Mouse (Mus musculus) brain, adult 2 months (tissue): ENCODE results near the gene Purb.
"Not testable (repeated sequence)": the region's sequence is repeated elsewhere in the genome, so short reads cannot be mapped to it uniquely, and the experiment has no call there.

Source experiments
- DNase-seq: peaks from one replicate; pipeline ENCODE4 v3.0.0; 2011; ENCODE audit warnings: low read depth, low spot score

Purb gene

DNA sequence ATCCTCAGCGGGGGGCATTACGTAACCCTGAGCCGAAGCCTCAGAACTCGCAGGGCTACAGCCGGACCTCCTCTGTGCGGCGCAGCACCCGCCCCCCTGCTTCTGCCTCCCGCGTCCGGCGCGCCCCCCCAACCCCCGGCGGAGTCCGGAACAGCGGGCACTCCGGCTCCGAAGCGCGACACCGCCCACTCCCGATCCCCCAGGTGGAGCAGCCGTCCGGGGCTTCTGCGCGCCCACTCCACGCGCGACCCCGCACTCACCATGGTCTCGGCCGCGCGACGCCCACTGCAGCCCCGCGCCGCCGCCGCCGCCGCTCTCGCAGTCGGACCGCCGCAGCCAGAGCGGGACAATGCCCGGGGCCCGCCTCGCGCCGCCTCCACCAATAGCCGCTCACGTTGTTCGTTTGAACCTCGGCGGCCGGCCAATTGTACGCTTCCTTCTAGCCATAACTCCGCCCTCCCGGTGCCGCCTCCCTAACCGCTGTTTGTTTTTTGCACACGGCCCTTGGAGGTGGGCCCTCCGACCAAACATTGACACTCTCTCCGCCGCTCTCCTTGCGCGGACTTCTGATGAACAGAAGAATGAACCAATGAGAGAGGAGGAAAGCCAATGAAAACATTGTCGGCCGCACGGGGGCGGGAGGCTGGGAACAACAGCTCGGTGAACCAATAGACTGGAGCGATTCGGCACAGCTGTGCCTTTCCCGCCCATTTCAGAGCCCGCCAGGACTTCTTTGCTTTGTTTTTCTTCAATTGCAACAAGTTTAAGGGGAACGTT lies 31.5 kb downstream of the Purb start, which contains the start of gene H2afv:
Gene H2afv (minus strand): TSS at position 367 of the 777 bp plus-strand sequence.
- DNase-seq: peak; percentile 100

DNA sequence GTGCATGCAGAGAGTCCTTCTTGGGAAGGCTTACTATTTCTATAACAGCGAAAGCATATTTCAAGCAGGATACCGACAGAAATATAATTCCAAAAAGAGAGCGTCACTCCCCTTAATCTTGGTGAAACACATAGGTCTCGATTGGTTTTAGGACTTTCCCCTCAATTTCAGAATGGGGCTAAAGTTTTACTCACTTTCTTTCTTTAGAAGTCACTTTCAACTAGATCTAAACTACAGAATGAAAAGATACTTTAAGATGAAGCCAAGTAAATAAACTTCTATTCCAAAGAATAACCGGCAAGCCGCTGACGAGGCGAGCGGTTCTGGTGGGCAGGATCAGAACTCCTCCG lies 32.0 kb downstream of the Purb start:
- DNase-seq: no peak

DNA sequence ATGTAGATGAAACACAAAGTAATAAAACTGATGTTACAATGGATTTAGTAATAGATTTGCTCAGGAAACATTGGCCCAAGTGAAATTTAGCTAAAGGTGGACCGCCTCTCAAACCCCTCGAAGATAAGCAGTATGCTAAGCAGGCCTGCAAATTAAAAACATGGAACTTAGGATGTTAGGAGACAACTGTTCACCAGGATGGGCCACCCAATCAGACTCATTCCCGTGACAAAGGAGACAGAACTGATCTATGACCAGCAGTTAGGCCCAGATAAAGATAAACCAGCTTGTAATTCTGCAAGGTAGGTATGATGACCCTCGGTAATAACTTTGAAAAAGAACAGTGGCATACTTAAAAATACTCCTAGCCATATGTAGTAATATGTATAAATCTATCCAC lies 32.6 kb downstream of the Purb start:
- no peak for DNase-seq

DNA sequence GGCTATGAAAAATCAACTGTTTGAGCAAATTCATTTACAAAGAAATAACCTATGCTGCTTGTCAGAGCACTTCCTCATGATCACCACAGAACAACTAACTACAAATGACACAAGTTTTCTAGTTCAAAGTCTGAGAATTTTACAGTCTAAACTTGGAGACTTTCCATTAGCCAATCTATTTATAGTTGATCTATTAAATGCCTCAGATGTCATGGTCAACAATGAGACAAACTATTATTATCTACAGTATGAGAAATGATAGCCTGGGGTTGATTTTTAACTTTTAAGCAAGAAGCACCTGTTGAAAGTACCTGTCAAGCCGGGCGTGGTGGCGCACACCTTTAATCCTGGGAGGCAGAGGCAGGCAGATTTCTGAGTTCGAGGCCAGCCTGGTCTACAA lies 33.2 kb downstream of the Purb start:
- DNase-seq: no peak

DNA sequence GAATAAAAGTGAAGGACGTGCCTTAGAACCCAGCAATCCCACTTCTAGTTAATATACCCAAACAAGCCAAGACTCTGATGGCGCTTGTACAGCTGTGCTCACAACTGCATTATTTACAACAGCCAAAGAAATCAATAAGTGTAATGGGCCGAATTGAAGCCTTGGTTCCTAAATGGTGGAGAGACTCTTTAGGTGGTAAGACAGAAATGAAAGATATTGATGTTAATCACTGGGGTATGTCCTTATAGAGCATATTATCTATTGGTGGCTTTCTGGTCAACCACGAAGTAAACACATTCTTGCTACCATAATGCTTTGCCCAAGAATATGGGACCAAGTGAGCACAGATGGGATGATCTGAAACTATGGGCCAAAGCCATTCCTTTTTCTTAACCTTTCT lies 35.5 kb downstream of the Purb start:
- no peak for DNase-seq

DNA sequence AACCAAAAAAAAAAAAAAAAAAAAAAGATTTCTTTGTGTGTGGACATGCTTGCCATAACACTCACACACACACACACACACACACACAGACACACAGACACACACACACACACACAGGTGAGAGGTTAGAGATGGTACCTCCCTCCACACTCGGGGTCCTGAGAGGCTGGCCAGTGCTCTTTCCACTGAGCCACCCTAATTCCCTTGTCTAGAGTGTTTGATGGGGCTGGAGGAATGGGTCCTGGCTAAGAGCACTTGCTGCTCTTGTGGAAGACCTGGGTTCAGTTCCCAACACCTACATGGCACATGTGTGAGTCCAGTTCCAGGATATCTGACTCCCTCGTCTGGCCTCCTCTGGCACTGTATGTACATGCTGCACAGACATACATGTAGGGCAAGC lies 38.0 kb downstream of the Purb start:
- DNase-seq: no peak

DNA sequence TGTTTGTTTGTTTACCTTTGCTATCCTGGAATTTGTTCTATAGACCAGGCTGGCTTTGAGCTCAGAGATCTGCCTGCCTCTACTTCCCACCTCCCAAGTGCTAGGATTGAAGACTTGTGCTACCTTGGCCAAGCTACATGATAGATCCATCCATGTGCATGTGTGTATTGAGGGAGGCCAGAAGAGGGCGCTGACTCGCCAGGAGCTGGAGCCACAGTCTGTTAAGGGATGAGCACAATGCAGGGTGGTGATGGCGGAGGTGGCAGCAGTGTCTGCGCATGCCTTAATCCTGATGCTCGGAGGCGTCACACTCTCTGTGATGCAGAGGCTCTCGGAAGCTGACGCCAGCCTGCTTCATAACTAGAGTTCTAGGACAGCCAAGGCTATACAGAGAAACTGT lies 39.3 kb downstream of the Purb start:
- DNase-seq: peak; percentile 67

DNA sequence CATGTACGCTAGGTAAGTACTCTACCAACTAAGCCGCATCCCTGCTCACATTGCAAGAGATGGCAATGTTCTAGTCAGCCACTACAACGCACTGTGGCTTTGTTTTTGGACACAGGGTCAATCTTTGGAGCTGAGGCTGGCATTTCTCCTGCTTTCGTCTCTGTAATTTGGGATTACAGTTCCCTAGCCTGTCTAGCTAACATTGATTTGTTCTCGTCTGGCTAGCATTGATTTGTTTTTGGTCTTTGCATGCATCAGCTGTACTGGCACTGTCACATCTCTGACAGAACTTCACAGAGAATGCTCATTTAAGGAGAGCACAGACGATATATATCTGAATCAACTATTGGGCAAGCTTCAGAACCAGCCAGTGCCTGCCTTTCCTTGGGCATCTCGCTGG lies 45.5 kb downstream of the Purb start:
- DNase-seq: no peak

DNA sequence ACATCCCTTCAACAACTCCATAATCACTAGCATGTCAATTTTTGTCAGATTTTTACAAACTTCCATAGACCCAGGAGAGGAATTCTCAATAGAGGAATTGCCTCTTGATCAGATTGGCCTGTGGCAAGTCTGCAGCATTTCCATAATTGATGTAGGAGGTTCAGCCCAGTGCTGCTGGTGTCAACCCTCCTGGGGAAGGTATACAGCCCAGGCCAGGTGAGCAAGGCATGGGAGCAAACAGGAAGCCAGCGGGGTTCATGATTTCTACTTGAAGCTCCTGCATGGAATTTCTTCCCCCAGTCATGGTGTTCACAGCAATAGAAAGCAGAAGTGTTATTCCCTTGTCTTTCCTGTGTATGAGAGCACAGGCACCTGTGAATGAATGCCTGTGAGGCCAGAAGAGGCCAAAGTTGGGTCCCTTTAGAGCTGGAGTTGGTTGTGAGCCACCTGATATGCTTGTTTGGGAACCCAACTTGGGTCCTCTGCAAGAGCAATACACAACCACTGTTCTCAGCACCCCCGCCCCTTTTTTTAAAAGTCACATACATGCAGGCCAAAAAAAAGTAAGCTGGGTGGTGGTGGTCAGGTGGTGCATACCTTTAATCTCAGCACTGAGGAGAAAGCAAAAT lies 54.9 kb downstream of the Purb start:
- DNase-seq: no peak

DNA sequence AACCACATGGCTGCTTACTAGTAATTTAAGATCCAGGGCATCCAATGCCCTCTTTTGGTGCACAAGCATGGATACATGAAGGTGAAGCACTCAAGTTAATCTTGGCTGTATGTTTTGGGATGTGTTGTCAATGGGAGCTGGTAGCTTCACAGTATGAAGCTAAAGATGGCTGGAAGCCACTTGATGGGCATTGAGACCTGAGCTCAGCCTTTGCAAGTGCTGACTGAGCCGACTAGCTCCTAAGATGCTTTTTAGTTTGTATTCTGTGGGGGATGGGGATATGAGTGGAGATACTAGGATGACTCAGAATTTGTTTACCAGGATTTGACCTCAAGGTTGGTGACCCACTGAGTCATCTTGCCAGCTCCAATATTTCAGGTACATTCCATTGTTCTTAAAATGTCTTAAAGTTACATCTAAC lies 55.4 kb downstream of the Purb start:
- DNase-seq: no peak

DNA sequence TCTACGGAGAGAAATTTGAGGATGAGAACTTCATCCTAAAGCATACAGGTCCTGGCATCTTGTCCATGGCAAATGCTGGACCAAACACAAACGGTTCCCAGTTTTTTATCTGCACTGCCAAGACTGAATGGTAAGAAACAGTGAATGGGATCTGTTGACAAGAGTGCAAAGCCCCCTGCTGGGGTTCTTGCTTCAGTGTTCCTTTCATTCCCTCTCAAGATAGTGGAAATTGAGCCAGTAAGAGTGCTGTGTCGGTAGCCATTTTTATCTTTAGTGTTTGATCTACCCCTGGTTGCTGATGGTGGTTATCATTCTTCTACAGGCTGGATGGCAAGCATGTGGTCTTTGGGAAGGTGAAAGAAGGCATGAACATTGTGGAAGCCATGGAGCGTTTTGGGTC lies 56.6 kb downstream of the Purb start:
- not testable (repeated sequence) for DNase-seq

DNA sequence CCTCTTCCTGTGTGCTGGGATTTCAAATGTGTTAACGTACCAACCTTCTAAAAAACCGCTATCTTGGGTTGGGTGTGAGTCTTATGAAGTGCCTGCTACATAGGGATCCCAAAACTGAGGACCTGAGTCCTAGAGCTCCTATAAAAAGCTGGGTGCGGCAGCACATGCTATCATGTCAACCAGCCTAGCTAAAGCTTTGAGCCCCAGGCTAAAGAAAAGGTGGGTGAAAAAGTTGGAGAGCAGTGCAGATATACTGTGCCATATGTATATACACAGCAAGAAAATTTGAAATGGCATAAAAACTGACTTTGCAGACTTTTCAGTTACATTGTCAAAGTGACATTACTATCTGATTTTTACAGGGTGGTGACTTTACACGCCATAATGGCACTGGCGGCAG lies 57.0 kb downstream of the Purb start:
- no peak for DNase-seq
